Mouse (Mus musculus): ENCODE data around the gene Olfr935.

The Olfr935 gene

DNA sequence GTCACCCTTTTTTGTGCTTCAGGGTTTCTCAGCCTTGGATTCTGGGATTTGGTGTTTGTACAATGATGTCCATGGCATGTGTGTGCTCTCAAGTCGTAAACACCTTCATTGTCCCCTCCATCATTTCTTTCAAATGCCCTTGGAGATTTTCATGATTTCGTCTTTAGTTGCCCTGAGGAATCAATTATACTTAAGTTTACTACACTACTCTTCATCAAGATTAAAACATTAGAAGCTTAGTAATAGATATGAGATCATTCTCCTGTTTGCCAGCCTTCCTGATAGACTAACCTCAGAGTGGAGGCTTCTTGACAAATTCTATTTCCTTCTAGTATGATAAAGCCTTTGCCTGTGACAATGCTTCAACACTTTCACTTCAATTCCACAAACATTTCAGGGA is at the start of gene Olfr935:
Gene Olfr935, minus strand, starts transcription at position 101 of the 400 bp plus-strand sequence.
- DNase-seq, result no peak

DNA sequence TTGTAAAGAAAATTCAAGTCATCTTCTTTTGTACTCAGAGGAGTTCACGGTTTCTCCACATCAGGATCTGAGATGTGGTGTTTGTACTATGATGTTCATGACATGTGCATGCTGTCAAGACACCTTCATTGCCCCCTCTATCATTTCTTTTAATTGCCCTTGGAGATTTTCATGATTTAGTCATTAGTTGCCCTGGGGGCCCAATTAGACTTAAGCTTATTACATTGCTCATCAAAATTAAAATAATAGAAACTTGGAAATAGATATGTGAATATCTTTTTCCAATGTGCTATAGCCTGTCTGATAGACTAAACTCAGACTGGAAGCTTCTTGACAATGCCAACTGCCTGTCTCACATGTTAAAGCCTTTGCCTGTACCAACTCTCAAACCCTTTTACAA is 23.8 kb upstream of the Olfr935 start, which contains the start of gene Olfr146:
Gene Olfr146, minus strand, starts transcription at position 101 of the 400 bp plus-strand sequence.
- DNase-seq, result no peak

DNA sequence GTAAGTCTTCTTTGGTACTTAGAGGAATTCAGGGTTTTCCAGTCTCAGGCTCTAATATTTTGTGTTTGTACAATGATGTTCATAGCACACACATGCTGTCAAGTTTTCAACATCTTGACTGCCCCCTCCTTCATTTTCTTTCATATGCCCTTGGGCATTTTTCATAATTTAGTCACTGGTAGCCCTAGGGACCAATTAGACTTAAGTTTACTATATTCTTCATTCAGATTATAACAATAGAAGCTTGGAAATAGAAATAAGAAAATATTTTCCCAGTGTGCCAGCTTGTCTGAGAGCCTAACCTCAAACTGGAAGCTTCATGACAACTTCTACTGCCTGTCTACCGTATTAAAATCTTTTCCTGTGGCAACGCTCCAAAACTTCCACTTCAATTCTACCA is 11.3 kb downstream of the Olfr935 start, which contains the start of gene Olfr934:
Gene Olfr934, minus strand, starts transcription at position 101 of the 400 bp plus-strand sequence.
- DNase-seq, result no peak

DNA sequence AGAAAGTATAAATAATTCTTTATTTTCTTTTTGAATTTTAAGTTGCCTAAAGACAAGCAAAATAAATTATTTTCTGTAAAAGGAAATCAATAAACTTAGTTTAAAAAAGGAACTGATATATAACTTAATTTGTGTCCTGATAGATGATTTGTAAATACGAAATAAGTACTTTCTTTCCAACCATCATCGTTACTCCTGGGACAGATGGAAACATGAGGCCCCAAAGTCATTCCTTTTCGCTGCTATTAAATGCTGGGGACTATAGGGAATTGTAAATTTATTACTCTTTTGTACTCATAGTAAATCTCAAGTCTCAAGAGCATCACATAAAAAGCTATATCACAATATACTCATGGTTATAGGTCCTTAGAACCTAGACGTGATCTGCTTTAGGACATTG is 27.5 kb downstream of the Olfr935 start, which contains the start of gene Olfr933:
Gene Olfr933, plus strand, starts transcription at position 301 of the 400 bp plus-strand sequence.
- DNase-seq, result no peak

DNA sequence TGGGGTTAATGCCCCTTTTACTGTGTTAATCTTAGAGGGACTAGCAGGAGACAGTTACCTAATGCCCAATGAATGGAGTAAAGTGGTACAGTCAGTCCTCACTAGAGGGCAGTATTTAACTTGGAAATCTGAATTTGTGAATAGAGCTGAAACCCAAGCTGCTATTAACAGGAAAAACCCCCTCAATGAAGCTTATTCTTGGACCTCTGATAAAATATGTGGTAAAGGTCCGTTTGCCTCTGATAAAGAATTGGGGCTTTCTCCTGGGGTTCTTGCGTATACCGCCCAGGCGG is 45.4 kb downstream of the Olfr935 start:
- no peak for DNase-seq

DNA sequence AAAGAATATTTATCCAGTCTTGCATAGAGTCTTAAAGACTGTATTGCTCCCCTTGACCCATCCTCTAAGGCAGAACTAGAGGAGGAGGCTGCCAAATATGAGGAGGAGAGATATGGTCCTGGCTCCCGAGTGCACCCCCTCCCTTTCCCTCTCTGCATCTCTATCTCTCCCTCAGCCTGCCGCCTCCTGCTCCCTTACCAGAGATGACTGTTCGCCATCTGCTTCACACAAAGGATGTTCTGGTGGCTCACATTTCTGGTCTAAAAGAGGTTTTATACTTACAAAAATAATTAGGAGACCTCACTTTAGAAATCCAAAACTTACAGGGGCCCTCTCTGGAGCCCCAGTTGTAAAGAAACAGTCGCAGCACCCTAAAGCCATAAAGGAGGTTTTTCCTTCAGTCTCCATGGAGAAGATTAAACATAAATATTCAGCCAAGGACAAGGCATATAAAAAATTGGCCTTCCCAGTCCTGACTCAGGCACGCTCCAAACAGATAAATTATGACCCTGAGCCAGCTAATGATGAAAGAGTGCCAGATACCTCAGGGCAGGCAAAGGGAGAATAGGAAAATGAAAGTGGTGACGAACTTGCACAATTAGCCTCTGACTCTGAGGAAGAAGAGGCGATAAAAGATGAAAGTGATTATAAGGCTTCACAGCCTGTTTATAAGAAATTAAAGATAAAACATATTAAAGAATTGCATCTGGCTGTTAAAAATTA is 45.9 kb downstream of the Olfr935 start:
- peak; percentile 44 for DNase-seq
